Mouse (Mus musculus) intestine, embryonic 14.5 days (tissue): ENCODE results near the gene Akap1. TPM values are rescaled to one million over a fixed set of nuclear protein-coding genes. Genes with fewer than 3 reads are reported as not detected.

Source experiments
- ATAC-seq: fragments of 200-750 bp; cut with Nextera tagmentation; replicated peaks from 2 replicates; pipeline ENCODE4 v1.8.0; 2017; ENCODE audit warnings: low read depth, moderate number of reproducible peaks, moderate TSS enrichment, moderate library complexity; ENCODE audit not compliant: low FRiP score, low TSS enrichment
- DNase-seq: peaks from one replicate; pipeline ENCODE4 v3.0.0-alpha.2; 2018; ENCODE audit warnings: low spot score
- H3K27ac ChIP-seq: fragments of 300-500 bp; sonication (generic); 2 replicates; pipeline ENCODE4 v1.5.1; 2014; ENCODE audit warnings: low read depth, mild to moderate bottlenecking, control low read depth
- H3K27me3 ChIP-seq: fragments of 300-500 bp; sonication (generic); replicated peaks from 2 replicates; pipeline ENCODE4 v1.6.1; 2014; ENCODE audit warnings: low read length, control low read depth; ENCODE audit not compliant: control insufficient read depth, insufficient read depth
- H3K36me3 ChIP-seq: fragments of 300-500 bp; sonication (generic); 2 replicates; pipeline ENCODE4 v1.6.1; 2014; ENCODE audit warnings: low read length, control low read depth; ENCODE audit not compliant: control insufficient read depth, insufficient read depth
- H3K4me1 ChIP-seq: fragments of 300-500 bp; sonication (generic); replicated peaks from 2 replicates; pipeline ENCODE4 v1.6.1; 2014; ENCODE audit warnings: low read length, control low read depth, mixed read lengths; ENCODE audit not compliant: control insufficient read depth, insufficient read depth
- H3K4me2 ChIP-seq: fragments of 300-500 bp; sonication (generic); 2 replicates; pipeline ENCODE4 v1.6.1; 2014; ENCODE audit warnings: low read length
- H3K4me3 ChIP-seq: fragments of 300-500 bp; sonication (generic); 2 replicates; pipeline ENCODE4 v1.5.1; 2014; ENCODE audit warnings: low read depth, low read length, control low read depth, mixed read lengths
- H3K9ac ChIP-seq: fragments of 300-500 bp; sonication (generic); 2 replicates; pipeline ENCODE4 v1.6.1; 2014; ENCODE audit warnings: mild to moderate bottlenecking, low read length
- H3K9me3 ChIP-seq: fragments of 300-500 bp; sonication (generic); 2 replicates; pipeline ENCODE4 v1.6.1; 2016; ENCODE audit warnings: low read length, control low read depth; ENCODE audit not compliant: control insufficient read depth
- WGBS: fragments of 180-500 bp; shearing (Covaris S2); extraction: QIAGEN DNeasy Blood & Tissue Kit; methylation state at CpG from one replicate; pipeline ENCODE4 v1.1.7; 2014; 5-methylcytosine and 5-hydroxymethylcytosine counted together
- polyA plus RNA-seq: library from polyadenylated mRNA; unstranded; fragments of >200 nt; fragmentation: Nextera tagmentation; extraction: Ambion mirVana; gene quantifications from 2 replicates; pipeline ENCODE4 v1.2.1, GENCODE M21; 2014

The Akap1 gene
- polyA plus RNA-seq, 1 experiment from 2014 or later: 28.2 TPM

DNA sequence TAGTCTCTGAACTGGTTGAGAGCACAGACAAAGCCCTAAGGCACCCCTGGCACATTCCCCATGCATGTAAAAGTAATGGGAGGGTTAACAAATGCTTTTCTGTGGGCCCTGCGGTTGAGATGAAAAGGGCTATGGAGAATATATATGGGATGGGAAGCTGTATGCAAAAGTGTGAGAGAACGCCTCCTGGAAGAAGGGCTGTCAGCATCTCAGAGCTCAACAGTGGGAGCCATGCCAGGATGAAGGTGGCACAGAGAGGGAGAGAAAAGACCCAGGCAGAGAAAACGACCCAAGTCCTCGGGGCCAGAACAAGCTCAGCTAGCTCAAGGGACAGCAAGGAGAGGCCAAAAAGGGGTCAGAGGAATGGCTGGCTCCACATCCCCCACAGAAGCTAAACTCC lies 8.6 kb downstream of the Akap1 start:
- DNase-seq (no peak), ATAC-seq (no peak)
- Histone ChIP-seq H3K27ac (peak overlapping the region; percentile 64; the same call in 1 of the 2 replicates), H3K4me2 (no peak overlapping the region), H3K4me3 (no peak overlapping the region), H3K36me3 (0 out of 2 replicates have a peak, but pooled peaks cover 6% of the 10 kb centered on the region), H3K9ac (no peak overlapping the region), H3K4me1 (peaks cover 12% of the 10 kb centered on the region; the same call in 1 of the 2 replicates), H3K9me3 (no peaks in the 10 kb centered on the region), H3K27me3 (no peaks in the 10 kb centered on the region)
- WGBS: 58% methylated on average over 4 of the region's 4 CpGs

GRCm38 (mm10) chr11:88853588-88853987 lies 10.8 kb downstream of the Akap1 start:
- no peak overlapping the region for H3K4me2 ChIP-seq
- no peaks in the 10 kb centered on the region for H3K27me3 ChIP-seq
- H3K36me3 ChIP-seq: 0 out of 2 replicates have a peak, but pooled peaks cover 6% of the 10 kb centered on the region
- WGBS: 91% methylated on average over 2 of the region's 2 CpGs
- no peak overlapping the region for H3K4me3 ChIP-seq
- H3K9ac ChIP-seq: no peak overlapping the region
- no peak overlapping the region for H3K27ac ChIP-seq
- H3K9me3 ChIP-seq: no peaks in the 10 kb centered on the region
- no peak for DNase-seq
- no peak for ATAC-seq
- H3K4me1 ChIP-seq: peaks cover 24% of the 10 kb centered on the region

GRCm38 (mm10) chr11:88852806-88853205 lies 11.6 kb downstream of the Akap1 start:
- H3K4me1 ChIP-seq: peaks cover 24% of the 10 kb centered on the region
- no peaks in the 10 kb centered on the region for H3K9me3 ChIP-seq
- DNase-seq: no peak
- no peaks in the 10 kb centered on the region for H3K27me3 ChIP-seq
- H3K4me2 ChIP-seq: no peak overlapping the region
- no peak overlapping the region for H3K27ac ChIP-seq
- H3K36me3 ChIP-seq: 0 out of 2 replicates have a peak, but pooled peaks cover 6% of the 10 kb centered on the region
- no peak overlapping the region for H3K9ac ChIP-seq
- 87% methylated on average over 4 of the region's 4 CpGs for WGBS
- no peak overlapping the region for H3K4me3 ChIP-seq
- no peak for ATAC-seq

DNA sequence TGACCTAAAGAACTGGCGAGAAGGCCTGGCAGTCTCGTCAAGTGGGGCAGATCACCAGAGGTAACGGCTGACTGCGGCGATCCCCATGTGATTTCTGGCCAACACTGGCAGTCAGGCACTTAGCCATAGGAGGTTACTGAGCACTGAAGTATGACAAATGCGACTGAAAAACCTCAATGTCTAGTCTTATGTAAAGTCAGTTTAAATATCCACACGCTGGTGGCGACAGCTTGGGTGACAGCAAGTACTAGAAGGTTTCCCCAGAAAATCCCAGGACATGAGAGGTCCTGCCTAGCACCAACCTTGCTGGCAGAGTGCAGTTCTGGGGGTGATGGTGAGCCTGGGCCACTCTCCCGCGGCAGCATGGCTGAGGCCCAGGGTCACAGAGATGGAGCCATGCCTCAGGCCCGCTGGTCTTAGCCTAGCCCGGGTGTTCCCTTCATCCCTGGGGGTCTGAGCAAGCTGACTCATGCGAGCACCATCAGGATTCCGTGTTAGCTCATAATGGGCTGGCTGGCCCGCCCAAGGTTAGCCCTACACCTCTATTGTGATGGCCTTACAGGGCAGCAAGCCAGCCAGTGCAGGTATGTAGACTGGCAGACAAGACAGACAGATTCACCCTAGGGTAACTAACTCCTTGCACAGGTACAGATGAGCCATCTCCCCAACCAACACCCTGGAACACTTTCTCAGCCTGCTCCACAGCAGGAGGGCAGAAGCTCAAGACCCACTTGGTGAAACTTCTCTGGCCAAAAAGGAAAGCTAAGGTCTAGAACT lies 13.1 kb downstream of the Akap1 start:
- WGBS: 90% methylated on average over 15 of the region's 15 CpGs
- H3K27ac ChIP-seq: no peak overlapping the region
- no peaks in the 10 kb centered on the region for H3K27me3 ChIP-seq
- H3K9me3 ChIP-seq: no peaks in the 10 kb centered on the region
- 0 out of 2 replicates have a peak, but pooled peaks cover 6% of the 10 kb centered on the region for H3K36me3 ChIP-seq
- no peak overlapping the region for H3K4me2 ChIP-seq
- no peak overlapping the region for H3K4me3 ChIP-seq
- ATAC-seq: no peak
- H3K9ac ChIP-seq: no peak overlapping the region
- H3K4me1 ChIP-seq: peaks cover 12% of the 10 kb centered on the region
- no peak for DNase-seq

- 62% methylated on average over 3 of the region's 3 CpGs for WGBS
- peak overlapping the region; percentile 44; the same call in 1 of the 2 replicates for H3K27ac ChIP-seq
- H3K4me1 ChIP-seq: peaks cover 12% of the 10 kb centered on the region
- H3K4me2 ChIP-seq: no peak overlapping the region
- ATAC-seq (no peak), DNase-seq (no peak)
- H3K27me3 ChIP-seq: no peaks in the 10 kb centered on the region
- no peaks in the 10 kb centered on the region for H3K9me3 ChIP-seq
- H3K36me3 ChIP-seq: peaks cover 15% of the 10 kb centered on the region; the same call in 1 of the 2 replicates
- H3K4me3 ChIP-seq: no peak overlapping the region
- H3K9ac ChIP-seq: no peak overlapping the region
These were observed 14.7 kb downstream of the Akap1 start for GRCm38 (mm10) chr11:88849732-88850131.

- peaks cover 12% of the 10 kb centered on the region for H3K4me1 ChIP-seq
- H3K4me3 ChIP-seq: no peak overlapping the region
- H3K27ac ChIP-seq: peak overlapping the region; percentile 44
- 58% methylated on average over 8 of the region's 8 CpGs for WGBS
- H3K9me3 ChIP-seq: no peaks in the 10 kb centered on the region
- no peak for ATAC-seq
- H3K4me2 ChIP-seq: no peak overlapping the region
- no peak for DNase-seq
- H3K36me3 ChIP-seq: peaks cover 20% of the 10 kb centered on the region
- no peak overlapping the region for H3K9ac ChIP-seq
- H3K27me3 ChIP-seq: no peaks in the 10 kb centered on the region
These were observed 15.1 kb downstream of the Akap1 start for GRCm38 (mm10) chr11:88849284-88849683.

GRCm38 (mm10) chr11:88848590-88848989 lies 15.8 kb downstream of the Akap1 start:
- peak; percentile 69 for DNase-seq
- Histone ChIP-seq H3K27me3 (no peaks in the 10 kb centered on the region), H3K4me3 (no peak overlapping the region), H3K9ac (no peak overlapping the region), H3K9me3 (no peaks in the 10 kb centered on the region), H3K4me2 (no peak overlapping the region), H3K36me3 (peaks cover 27% of the 10 kb centered on the region), H3K27ac (peak overlapping the region; percentile 44; the same call in 1 of the 2 replicates), H3K4me1 (peaks cover 12% of the 10 kb centered on the region)
- 36% methylated on average over 5 of the region's 5 CpGs for WGBS
- ATAC-seq: peak; percentile 69

DNA sequence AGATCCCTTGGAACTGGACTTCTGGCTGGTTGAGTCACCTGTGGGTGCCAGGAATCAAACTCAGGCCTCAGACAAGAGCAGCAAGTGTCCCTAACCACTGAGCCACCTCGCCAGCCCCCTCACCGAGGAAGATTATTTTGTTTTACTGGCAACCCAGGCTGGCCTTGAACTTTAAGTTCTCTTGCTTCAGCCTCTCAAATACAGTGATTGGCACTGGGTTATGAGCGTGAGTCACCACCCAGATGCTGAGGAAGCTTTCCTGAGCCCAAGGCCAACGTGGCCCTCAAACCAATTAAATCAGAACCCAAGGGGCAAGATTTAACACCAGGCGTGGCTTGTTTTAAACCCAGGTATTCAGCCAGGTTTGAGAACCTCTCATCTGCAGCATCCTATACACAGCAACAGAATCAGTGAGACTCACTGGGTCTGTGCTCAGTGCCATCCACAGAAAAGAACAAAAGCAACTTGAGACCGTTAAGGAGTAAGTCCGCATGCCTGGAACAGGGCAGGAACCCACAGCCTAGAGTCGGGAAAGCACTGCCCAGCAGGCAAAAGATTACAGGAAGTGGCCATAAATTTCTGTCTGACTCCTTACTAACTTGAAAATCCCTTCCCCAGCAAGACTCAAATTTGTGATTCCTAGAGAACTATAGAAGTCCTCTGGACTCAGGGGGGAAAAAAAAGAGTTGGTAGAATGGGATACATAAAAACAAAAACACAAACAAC lies 16.9 kb downstream of the Akap1 start:
- H3K27ac ChIP-seq: no peak overlapping the region
- no peak overlapping the region for H3K4me2 ChIP-seq
- WGBS: 67% methylated on average over 8 of the region's 8 CpGs

More for the DNA sequence above, 16.9 kb downstream of the Akap1 start:
- no peak for ATAC-seq
- no peaks in the 10 kb centered on the region for H3K27me3 ChIP-seq
- H3K9ac ChIP-seq: no peak overlapping the region
- no peak overlapping the region for H3K4me3 ChIP-seq
- DNase-seq: no peak
- H3K4me1 ChIP-seq: peaks cover 12% of the 10 kb centered on the region
- no peaks in the 10 kb centered on the region for H3K9me3 ChIP-seq
- peaks cover 26% of the 10 kb centered on the region for H3K36me3 ChIP-seq
